Mouse (Mus musculus): Measurements from ENCODE around the gene Gria1. TPM values are rescaled to one million over a fixed set of nuclear protein-coding genes. Genes with fewer than 3 reads are reported as not detected.

Gene Gria1
- polyA plus RNA-seq, 1 experiment from 2014 or later, result 21.3 TPM

GRCm38 (mm10) chr11:57317063-57317462 is 305.9 kb downstream of the Gria1 start:
- H3K36me3 ChIP-seq, result no peaks in the 10 kb centered on the region
- ATAC-seq, result peak; percentile 87
- H3K9ac ChIP-seq (replicated peaks), result no peak overlapping the region
- no peaks in the 10 kb centered on the region for H3K27me3 ChIP-seq
- no peak overlapping the region for H3K4me2 ChIP-seq (replicated peaks)
- H3K27ac ChIP-seq, result 0 out of 2 replicates have a peak overlapping the region, but pooled peaks have one; percentile 0
- H3K4me1 ChIP-seq (replicated peaks), result peaks cover 10% of the 10 kb centered on the region
- WGBS, result 20% methylated on average over 3 of the region's 3 CpGs
- H3K4me3 ChIP-seq (replicated peaks), result no peak overlapping the region
- no peaks in the 10 kb centered on the region for H3K9me3 ChIP-seq

GRCm38 (mm10) chr11:57317478-57317877 is 306.3 kb downstream of the Gria1 start:
- 68% methylated on average over 13 of the region's 13 CpGs for WGBS
- Histone ChIP-seq H3K4me2 (replicated peaks) (no peak overlapping the region), H3K9ac (replicated peaks) (no peak overlapping the region), H3K36me3 (no peaks in the 10 kb centered on the region), H3K27me3 (no peaks in the 10 kb centered on the region), H3K4me3 (replicated peaks) (no peak overlapping the region), H3K9me3 (no peaks in the 10 kb centered on the region), H3K4me1 (replicated peaks) (peaks cover 10% of the 10 kb centered on the region), H3K27ac (0 out of 2 replicates have a peak overlapping the region, but pooled peaks have one; percentile 0)
- ATAC-seq, result peak; percentile 50; the same call in 1 of the 2 replicates

GRCm38 (mm10) chr11:57319374-57319773 is 308.2 kb downstream of the Gria1 start:
- ATAC-seq, result no peak
- 92% methylated on average over 3 of the region's 3 CpGs for WGBS
- peaks cover 10% of the 10 kb centered on the region for H3K4me1 ChIP-seq (replicated peaks)
- H3K27ac ChIP-seq, result no peak overlapping the region
- no peaks in the 10 kb centered on the region for H3K9me3 ChIP-seq
- H3K4me2 ChIP-seq (replicated peaks), result no peak overlapping the region
- no peak overlapping the region for H3K4me3 ChIP-seq (replicated peaks)
- H3K9ac ChIP-seq (replicated peaks), result no peak overlapping the region
- no peaks in the 10 kb centered on the region for H3K36me3 ChIP-seq
- H3K27me3 ChIP-seq, result no peaks in the 10 kb centered on the region

GRCm38 (mm10) chr11:57324099-57324498 is 312.9 kb downstream of the Gria1 start:
- WGBS, result 87% methylated on average over 4 of the region's 4 CpGs
- Histone ChIP-seq H3K36me3 (no peaks in the 10 kb centered on the region), H3K4me3 (replicated peaks) (no peak overlapping the region), H3K27me3 (no peaks in the 10 kb centered on the region), H3K9ac (replicated peaks) (no peak overlapping the region), H3K4me1 (replicated peaks) (no peaks in the 10 kb centered on the region), H3K4me2 (replicated peaks) (no peak overlapping the region), H3K27ac (no peak overlapping the region), H3K9me3 (no peaks in the 10 kb centered on the region)
- no peak for ATAC-seq

Measured in midbrain, embryonic 13.5 days (tissue).